Mouse (Mus musculus) inflammation-experienced regulatory T-cells, adult 6 months (primary cell): ENCODE data around the gene Casq1. TPM values are rescaled to one million over a fixed set of nuclear protein-coding genes. Genes with fewer than 3 reads are reported as not detected.
"Not testable (repeated sequence)": the region's sequence is repeated elsewhere in the genome, so short reads cannot be mapped to it uniquely, and the experiment has no call there.

ENCODE experiments used
- ATAC-seq: one replicate; pipeline ENCODE4 v1.8.0; 2017
- polyA plus RNA-seq, 3 experiments: library from polyadenylated mRNA; unstranded; fragments of 100-300 nt; shearing (Covaris generic); gene quantifications; one replicate each; pipeline ENCODE4 v1.2.1; 2017

The Casq1 gene
- not detected for polyA plus RNA-seq

- ATAC-seq = no peak
These were observed at the start of gene Casq1 for GRCm38 (mm10) chr1:172219451-172220406. Gene Casq1 (minus strand): TSS chr1:172219868.

DNA sequence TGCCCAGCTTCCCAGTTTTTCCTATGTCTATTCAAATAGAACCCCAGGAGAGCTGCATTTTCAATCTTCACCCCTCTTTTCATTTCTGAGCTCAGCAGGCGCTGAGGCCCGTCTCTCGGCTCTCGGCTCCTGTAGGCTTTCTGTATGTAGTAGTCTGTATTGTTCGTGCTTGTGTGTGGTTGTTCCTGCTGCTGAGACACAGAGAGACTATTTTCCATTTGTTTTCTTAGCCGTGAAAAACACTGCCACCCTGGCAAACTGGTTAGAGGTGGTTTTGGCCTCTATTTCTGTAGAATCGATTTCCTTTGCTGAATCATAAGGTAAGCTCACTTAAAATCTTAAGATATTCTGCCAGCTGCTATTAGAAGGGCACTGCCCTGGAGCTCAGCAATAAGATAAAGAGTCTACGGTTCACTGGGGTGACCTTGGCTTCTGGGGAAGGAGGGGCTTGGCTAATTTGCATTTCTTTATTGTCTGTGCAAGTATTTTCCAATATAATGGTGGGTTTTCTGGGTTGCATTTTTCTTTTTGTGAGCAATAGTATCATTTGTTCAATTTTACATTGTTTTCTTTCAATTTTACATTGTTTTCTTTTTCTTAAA, 41.9 kb upstream of the Casq1 start, which contains the start of gene Igsf8:
Gene Igsf8 (plus strand): TSS at position 165 of the 602 bp plus-strand sequence.
- no peak for ATAC-seq

DNA sequence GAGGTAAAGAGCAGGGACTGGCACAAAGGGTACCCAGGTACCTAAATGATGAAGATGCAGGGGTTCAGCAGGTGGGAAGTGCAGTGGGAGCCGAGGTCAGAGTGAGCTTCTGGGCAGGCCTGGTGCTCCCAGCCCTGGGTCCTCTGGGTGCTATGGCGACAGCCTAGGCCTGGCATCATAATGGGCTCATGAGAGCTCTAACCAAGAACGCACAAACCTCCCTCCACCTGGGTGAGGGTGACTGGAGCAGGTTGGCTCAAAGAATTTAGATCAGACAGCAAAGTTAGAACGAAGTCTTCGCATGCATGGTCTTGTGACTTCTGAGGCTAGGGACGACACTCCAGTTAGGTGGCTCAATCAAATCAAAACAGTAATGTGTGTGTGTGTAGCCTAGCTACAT, 38.6 kb upstream of the Casq1 start, which contains the start of gene Atp1a4:
Gene Atp1a4 (minus strand): TSS at position 101 of the 400 bp plus-strand sequence.
- ATAC-seq = no peak

DNA sequence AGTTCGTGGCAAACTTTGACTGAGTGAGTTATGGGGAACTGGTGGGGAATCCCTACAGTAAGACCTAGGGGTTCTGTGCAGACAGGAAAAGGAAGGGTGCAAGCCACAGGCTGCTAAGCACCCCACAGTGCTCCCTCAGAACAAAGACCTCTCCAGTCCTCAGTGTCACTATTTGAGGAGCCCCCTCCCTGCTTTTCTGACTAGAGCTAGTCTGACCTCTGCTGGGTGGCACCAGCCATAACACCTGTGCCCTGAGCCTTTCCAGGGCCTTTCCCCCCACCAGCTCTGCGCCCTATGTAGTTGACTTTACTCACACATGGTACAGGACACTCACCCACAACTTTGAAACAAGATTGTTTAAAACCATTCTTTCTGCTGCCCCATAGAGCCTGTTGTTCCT, 28.0 kb upstream of the Casq1 start:
- ATAC-seq = peak; percentile 46

- ATAC-seq = no peak
These were observed 27.5 kb upstream of the Casq1 start for GRCm38 (mm10) chr1:172247216-172247615.

- ATAC-seq = not testable (repeated sequence)
These were observed 25.0 kb upstream of the Casq1 start for GRCm38 (mm10) chr1:172244645-172245044.

DNA sequence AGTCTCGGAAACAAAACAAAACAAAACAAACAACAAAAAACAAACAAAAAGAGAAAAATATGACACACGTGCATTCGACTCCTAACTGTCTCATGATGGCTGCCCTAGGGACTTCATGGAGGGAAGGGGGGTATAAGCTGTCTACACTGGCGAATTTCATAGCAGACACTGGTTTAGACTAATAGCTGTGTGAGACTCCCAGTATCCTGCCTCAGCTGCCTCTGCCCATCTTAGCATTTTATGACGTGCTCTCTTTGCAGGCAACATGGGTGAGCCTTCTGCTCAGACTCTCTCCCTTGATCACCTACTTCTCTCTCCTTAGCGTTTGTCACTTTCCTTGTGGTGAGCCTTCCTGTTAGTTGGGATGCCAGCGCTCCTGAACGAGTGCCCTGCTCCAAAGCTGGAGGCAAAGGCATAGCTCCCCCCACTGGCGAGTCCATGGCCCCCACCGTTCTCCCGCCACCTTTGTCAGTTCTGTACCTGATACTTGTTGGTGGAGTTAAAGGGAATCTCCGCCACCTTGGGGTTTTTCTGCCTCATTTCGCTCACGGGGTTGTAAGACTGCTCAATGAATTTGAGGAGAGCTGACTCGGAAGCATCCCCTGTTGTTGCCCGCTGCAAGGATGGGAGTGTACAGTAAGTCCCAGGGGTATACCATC, 24.0 kb upstream of the Casq1 start:
- ATAC-seq = no peak

DNA sequence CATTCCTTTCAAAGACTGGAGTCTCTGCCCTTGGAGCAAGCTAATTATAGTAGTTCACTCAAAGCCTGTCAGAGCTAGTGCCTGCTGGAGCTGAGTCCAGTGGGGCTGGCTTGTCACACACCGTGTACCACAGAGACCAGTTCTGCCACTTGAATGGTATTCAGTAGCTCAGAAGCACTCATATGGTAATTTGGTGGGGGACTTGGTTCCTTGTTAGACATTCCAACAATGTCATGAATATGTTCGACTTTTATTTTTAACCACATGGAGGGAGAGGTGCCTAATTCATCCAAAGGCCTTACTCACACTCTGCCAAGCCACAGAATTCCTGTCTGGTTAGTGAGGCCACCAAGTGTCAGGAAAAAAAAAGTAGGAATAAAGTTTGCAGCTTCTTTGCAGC, 22.7 kb upstream of the Casq1 start:
- ATAC-seq = no peak

GRCm38 (mm10) chr1:172240945-172241708, 21.5 kb upstream of the Casq1 start:
- ATAC-seq = no peak

DNA sequence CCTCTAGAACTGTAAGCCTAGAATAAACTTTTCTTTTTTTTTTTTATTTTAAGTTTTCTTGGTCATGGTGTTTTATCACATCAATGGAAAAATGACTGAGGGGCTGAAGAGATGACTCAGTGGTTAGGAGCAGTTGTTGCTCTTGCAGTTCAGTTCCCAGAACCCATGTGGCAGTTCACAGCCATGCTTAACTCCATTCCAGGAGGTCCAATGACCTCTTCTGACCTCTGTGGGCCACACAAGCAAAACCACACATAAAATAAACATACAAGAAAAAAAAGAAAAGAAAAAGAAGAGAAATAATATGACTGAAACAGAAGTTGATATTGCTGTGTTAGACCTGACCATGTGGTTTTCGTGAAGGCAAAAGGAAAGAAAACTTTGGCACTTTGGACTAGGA, 9.5 kb upstream of the Casq1 start:
- no peak for ATAC-seq

GRCm38 (mm10) chr1:172228209-172228608, 8.5 kb upstream of the Casq1 start:
- no peak for ATAC-seq

DNA sequence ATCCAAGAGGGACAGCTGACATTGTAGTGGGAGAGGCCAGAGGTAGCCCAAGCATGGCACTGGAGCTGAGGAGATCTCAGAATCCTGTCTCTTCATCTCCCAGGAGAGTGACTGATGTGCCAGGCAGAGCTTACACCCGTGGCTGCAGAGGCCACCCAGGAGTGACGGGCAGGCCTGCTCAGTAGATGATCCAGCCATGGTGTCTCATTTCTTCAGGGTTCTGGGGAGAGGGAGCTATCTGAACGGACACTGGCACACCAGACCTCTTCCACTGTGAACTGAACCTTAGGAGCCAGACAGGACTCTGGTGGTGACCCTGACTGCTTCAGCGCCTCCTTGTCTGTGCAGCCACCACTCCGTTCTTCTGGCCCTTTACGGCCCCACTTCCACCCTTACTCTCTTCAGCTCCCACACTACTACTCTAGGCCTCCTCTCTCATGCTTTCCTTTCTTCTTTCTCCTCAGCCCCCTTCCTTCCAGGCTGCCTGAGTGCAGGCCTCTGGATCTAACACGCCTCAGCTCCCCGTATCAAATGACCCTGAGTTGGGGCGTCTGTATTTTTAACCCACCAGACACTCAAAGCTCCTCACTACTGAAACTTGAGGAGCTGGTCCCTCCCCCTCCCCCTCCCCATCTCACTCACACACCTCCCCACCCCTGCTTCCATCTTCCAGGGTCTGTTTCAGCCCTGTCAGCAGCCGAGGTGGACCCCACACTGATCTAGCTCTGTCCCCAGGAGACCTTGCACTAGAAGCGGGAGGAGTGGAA, 1.8 kb upstream of the Casq1 start:
- no peak for ATAC-seq

GRCm38 (mm10) chr1:172220414-172220813, 746 bp upstream of the Casq1 start:
- ATAC-seq = no peak

- ATAC-seq = no peak
These were observed 1.3 kb downstream of the Casq1 start for GRCm38 (mm10) chr1:172218164-172218910.

- peak; percentile 92 for ATAC-seq
These were observed 2.5 kb downstream of the Casq1 start for GRCm38 (mm10) chr1:172217148-172217547.

DNA sequence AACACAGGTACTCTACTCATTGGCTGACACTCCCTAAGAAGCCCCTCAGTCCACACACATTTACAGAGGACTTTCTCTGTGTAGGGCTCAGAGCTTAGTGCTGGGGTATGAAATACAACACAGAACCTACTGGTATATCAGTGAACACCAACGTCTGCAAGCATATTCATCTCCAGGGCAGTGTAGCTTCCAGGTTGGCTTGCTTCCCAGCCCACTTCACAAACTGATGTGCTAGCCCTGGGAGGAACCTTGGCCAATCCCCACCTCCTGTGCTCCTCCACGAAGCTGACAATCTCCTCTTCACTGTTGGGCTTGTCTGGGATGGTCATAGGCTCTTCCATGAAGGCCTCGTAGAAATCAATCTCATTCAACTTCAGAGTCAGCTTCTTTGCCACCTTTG, 4.9 kb downstream of the Casq1 start:
- no peak for ATAC-seq

- no peak for ATAC-seq
These were observed 5.9 kb downstream of the Casq1 start for GRCm38 (mm10) chr1:172213771-172214170.

GRCm38 (mm10) chr1:172212776-172213175, 6.9 kb downstream of the Casq1 start:
- ATAC-seq = no peak

DNA sequence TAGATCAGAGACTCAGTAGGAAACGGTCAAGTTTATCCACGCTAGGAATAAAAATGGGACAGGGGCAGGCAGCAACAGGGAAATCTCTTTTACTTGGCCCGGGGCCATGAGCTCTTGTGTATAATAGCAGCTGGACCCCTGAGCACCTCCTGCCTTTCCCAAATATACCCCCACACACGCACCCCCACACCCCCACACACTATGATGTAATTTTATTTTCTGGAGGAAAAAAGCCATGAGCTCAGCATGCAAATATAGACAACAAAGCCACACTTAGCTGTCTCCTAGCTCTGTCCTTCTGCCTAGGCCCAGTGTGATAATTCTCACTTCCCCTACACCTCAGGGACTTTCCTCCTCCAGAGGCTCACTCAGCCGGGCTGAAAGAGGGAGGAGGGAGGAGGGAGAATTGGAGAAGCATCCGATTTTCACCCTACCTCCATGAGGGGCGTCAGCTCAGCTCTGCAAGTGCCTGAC, 12.5 kb downstream of the Casq1 start:
- no peak for ATAC-seq

- ATAC-seq = peak; percentile 66
These were observed 13.3 kb downstream of the Casq1 start, which contains the start of gene Pea15a for GRCm38 (mm10) chr1:172206141-172206917. Gene Pea15a (minus strand): TSS chr1:172206804.
